Mouse (Mus musculus): ENCODE data around the gene Hoxa6.

The Hoxa6 gene

DNA sequence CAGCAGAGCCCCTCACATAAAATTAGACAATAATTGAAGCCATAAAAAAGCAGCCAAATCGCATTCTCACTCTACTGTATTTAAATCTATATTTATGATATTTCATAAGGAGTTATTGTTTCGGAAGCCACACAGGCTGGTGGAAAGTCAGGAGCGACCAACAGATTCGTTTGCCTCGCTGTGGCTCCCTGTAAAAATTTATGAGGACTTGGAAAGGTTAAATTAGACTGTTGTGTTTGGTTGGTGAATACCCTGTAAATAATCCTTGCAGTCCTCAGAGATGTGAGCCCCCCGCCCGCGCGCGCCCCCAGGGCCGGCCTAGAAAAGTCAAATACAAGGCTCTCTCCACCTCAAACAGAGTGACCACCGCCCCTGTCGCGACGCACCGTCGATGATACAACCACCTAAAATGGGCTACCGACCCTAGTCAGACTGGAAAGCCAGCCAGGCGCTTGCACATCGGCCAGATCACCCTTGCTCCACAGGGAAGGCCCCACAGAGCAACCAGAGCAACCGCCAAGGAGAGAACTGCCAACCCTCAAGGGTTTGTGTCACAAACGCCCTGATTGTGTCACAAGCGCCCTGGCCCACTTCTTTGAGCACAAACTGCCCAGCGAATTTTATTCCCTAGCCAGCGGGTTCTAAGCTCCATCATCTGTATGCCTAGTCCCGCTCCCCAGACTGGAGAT, 18.2 kb upstream of the Hoxa6 start:
- no peak for DNase-seq (ENCODE audit: low spot score)

GRCm38 (mm10) chr6:52225612-52226568, 17.4 kb upstream of the Hoxa6 start:
- DNase-seq (ENCODE audit: low spot score): no peak

DNA sequence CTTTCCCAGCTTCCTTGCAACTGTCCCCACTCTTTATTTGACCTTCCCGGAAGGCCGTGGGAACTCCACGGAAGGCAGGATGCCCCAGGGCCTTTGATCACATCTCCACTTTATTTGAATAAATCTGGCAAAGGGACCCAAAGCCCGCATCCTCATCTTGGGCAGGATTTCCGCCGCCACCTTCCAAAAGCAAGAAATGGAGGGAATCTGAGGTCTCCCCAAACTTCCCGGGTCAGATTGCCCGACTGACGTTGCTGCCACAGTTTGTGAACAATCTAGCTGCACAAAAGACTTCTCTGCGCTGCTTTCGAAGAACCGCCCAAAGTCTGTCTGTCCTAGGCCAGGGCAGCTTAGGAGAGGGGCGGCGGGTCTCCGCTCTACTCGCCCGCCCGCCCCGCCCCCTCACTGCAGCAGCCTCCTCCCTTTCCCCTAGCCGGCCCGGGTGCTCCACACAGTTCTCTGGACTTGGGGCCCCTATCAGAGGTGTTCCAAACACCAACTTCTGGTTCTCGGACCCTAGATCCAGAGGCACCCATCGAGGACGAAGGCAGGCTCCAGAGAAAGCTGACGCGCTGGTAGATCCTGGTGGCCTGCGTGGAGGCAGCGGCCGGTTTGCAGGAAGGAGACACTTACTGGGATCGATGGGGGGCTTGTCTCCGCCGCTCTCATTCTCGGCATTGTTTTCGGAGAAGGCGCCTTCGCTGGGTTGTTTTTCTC, 16.5 kb upstream of the Hoxa6 start:
- DNase-seq (ENCODE audit: low spot score): no peak

GRCm38 (mm10) chr6:52223939-52224760, 15.6 kb upstream of the Hoxa6 start:
- DNase-seq (ENCODE audit: low spot score): no peak

- DNase-seq (ENCODE audit: low spot score): no peak
These were observed 14.2 kb upstream of the Hoxa6 start for GRCm38 (mm10) chr6:52222729-52223128.

DNA sequence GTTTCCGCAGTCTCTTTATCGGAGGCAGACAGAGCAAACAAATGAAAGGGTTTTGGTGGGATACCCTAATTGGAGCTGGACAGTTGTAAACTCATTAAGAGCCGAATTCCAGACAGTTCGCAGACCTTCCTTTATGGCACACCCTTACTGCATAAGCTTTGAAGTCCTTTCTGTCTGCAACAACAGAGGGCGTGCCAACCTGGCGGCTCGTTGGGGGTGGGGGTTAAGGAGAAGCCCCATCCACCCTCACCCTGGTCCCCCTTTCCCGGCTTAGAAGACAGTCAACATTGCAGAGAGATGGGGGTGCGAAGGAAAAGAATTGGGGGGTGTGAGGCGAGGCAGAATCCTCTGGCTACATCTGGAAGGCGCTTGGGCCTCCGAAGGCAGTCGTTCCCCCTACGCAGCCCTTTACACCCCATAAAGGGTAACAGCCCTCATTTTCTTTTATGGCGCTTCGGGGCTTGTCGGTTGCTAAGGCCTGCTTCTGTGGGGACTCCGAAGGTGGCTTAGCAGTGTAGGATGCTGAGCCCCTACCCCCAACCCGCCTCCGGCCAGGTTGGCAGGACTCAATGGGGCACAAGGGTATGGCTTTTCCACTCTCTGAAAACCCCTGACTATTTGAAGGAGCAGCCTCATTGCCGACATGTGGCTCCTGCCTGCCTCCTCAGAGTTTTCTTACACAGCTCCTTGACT, 13.6 kb upstream of the Hoxa6 start:
- DNase-seq (ENCODE audit: low spot score): no peak

DNA sequence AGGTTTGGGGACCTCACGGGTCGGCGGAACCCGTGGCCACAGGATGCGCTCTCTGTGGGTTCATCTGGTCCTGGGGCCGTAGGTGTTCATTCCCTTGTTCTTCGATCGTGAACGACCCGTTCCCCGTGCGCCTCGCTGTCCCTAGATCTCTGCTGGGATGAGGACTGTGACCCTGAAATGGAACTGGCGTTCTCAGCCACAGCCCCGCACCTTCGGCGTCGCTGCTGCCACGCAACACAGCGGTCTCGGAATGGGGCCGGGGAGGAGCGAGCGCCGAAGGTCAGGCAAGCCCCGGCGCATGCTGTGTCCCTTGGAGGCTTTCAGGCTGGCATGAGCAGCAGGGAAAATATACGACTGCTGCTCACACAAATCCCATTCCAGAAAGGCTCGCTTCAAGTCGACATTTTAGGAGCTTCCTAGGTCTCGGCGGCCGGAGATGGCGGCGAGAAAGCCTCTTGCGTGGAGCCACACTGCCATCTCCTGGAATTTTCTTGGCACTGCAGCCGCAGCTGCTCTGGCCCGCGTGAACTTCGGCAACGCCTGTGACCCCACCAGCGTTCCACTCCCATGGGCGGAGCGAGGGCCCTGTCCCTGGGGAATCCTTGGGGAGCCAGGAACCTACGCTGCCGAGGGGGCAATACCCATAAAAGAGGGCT, 12.9 kb upstream of the Hoxa6 start, which contains the start of gene Hoxa7:
Gene Hoxa7 (minus strand): TSS at position 518 of the 656 bp plus-strand sequence.
- peak; percentile 67 for DNase-seq (ENCODE audit: low spot score)

DNA sequence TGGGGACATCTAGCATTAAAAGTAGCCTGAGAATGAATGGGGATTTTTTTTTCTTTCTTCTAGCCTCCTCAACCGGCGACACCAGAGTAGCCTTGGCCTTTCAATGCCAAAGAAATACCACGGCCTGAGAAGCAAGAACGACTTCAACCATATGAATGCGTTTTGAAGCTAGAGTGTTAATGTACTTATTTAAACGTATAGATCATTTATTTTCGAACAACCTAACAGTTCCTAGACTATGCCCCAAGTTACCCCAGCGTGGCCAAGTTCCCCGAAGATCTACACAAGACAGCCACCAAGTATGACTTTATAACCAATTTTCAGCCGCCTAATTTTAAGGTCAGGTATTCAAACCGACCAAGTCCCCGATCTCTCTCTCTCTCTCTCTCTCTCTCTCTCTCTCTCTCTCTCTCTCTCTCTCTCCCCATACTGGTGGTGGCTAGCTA, 12.4 kb upstream of the Hoxa6 start:
- DNase-seq (ENCODE audit: low spot score): no peak

DNA sequence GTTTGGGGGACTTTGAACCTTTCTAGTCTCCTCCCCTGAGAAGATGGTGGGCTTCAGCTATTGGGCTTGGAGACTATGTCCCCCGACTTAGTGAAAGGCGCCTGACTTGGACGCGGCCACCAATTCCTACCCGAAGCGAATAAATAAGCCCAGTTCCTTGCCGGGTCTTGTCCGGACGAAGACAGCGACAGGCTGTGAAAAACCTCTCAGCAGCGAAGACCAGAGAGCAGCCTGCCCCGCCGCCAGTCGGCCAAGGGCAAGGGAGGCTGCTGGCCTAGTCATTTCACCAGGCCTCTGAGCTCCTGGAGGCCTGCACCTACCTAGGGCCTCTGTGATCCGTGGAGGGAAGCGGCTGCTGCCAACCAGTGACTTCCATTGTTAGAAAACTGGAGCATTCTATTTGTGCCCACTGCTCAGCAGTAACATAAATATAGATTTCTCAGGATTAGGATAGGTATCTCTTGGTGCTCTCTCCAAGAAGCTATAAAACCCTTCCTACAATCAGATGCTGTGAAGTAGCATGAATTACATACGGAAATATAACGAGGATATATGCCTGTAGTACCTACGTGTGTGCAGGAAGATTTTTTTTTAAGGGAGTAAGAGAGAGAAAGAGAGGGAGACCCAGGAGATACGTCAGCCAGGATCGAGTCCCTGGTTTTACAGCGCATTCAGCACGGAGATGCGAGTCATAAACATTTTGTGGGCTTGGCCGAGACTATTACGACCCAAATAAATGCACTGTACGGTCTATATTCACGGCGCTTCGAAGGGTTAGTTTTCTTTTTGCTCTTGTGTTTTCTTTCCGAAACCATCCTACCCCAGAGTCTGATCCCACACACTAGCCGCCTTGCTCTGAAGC, 11.7 kb upstream of the Hoxa6 start:
- no peak for DNase-seq (ENCODE audit: low spot score)

DNA sequence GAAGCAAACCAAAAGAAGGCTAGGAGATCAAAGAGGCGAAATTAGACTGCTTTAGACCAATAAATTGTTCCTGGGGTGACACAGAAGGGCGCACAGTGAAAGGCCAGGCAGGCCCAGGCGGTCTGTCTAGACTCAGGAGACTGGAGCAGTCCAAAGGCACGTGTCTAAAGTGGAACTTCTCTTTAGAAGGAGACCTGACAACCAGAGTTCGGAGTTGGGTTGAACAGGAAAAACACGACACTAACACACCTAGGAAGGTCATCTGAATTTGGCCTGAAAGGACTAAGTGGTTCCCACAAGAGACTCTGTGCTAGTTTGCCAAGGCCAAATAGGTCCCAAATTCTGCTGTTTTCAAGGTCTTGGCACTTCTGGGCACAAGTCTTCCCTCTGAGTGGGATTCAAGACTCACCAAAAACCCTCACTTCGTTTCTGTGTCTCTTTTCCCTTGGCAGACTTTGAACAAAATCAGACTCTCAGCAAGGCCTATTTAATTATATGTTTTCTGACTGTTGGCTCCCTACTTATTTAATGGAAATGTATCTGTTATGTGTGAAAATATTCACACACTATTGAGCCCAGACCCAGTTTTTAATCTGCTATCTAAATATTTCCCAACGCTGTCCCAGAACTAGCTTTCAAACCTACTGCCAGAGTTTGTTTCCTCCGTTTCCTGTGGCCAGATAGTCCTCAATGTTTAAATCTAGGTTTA, 10.9 kb upstream of the Hoxa6 start:
- no peak for DNase-seq (ENCODE audit: low spot score)

- no peak for DNase-seq (ENCODE audit: low spot score)
These were observed 10.2 kb upstream of the Hoxa6 start for GRCm38 (mm10) chr6:52218643-52219215.

DNA sequence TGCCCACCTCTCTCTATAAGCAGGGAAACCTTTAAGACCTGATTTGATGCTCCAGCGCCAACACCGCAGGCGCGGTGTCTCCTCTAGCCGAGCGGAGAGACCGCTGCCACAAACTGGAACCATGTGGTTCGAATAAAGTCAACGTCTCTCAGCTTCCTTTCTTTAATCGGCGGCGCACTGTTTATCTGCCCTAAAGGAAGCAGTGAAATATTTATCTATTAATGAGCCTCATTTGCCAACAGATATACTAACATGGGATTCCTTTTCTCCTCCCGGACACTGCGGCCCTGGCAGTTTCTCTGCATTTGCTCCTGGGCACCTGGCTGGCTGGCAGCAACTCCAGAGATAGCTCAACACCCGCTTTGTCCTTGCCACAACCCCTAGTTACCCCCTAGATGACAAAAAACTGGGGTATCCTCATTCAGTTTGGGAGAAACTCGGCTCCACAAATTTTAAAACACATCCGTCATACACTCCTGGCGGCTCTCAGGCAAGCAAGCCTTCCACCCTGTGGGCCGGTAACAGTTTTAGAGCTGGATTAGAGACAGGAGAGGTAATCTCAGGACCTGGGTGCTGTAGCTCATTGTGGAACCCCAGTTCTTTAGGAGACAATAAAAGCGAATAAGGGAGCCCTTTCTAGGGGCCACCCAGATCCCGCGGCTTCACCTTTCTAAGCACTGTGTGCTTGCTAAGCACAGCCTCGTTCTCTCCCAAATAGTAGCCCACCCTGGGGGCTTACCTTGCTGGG, 9.5 kb upstream of the Hoxa6 start:
- DNase-seq (ENCODE audit: low spot score): no peak

DNA sequence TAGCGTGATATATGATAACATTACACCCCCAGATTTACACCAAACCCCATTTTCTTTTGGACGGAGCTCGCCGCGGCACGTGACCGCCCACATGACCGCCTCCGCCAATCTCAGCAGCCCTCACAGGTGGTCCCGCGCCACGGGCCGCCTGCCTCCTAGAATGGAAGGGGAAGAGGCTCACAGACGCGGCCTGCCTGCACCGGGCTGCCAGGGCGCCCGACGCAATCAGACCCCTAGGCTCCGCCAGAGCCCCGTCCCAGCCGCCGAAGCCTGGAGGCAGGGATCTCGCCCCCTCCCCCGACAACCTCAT, 8.9 kb upstream of the Hoxa6 start:
- no peak for DNase-seq (ENCODE audit: low spot score)

- DNase-seq (ENCODE audit: low spot score): no peak
These were observed 8.4 kb upstream of the Hoxa6 start for GRCm38 (mm10) chr6:52216691-52217458.

DNA sequence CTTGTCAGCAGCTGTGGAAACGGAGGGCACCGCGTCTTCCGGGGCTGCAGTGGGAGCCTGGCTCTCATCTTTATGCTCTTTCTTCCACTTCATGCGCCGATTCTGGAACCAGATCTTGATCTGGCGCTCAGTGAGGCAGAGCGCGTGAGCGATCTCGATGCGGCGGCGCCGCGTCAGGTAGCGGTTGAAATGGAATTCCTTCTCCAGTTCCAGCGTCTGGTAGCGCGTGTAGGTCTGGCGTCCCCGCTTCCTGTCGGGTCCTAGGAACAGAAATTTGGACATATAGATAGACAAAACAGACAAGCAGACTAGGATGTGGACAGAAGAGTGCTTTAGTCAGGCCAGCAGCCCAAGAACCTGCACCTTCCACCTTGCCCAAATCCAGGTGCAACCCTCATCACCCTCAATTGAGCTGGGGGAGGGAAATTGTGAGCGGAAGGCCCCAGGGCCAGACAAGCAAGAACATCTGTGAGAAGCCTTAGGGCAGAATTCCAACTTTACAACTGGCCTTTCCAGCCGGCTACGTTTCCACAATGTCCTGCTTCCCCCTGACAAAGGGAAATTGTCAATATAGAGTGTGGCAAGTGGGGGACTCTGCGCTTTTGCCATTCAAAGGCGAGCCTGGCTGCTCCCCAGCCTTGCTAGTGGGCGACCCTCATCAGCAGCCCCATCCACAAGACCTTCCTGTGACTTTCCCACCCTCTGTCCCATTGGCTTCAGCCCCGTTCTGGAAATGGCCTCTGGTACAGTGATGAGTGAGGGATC, 7.4 kb upstream of the Hoxa6 start:
- DNase-seq (ENCODE audit: low spot score): no peak

DNA sequence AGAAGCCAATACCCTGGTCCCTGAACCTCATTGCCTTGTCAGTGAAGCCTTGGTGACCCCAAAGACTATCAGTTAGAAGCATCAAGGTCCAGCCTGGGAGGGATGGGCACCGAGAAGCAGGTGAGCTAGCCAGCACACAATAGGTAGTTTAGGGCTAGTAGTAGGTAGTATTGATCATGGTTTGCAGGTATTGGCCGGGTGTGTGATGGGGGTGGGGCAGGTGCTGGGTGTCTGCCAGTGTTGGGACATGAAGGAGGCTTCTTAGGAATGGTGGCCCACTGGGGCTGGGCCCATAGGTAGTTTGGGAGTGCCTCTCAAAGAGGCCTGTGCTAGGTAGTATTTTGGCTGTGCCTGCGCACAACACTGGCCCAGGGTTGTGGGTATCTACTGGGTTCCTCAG, 6.5 kb upstream of the Hoxa6 start:
- no peak for DNase-seq (ENCODE audit: low spot score)
